Mouse (Mus musculus): ENCODE results near the gene Vangl2. TPM values are rescaled to one million over a fixed set of nuclear protein-coding genes. Genes with fewer than 3 reads are reported as not detected.
A peak's percentile ranks its signal among the peaks of the same experiment; 100 is the strongest.
"Not testable (repeated sequence)": the region's sequence is repeated elsewhere in the genome, so short reads cannot be mapped to it uniquely, and the experiment has no call there.

The Vangl2 gene
- polyA plus RNA-seq, 1 experiment from 2014 or later: 16.0 TPM

DNA sequence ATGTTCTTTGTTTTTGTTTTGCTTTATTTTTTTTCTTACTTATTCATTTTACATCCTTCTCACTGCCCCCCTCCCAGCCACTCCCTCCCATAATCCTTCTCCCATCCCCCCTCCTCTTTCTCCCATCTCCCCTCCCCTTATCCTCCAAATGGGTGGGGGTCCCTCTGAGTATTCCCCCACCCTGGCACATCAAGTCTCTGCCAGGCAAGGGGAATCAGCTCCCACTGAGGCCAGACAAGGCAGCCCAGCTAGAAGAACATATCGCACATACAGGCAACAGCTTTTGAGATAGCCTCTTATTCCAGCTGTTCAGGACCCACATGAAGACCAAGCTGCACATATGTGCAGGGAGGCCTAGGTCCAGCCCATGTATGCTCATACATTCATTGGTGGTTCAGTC, 44.1 kb downstream of the Vangl2 start:
- Histone ChIP-seq H3K27me3 (ENCODE audit: insufficient read depth, poor library complexity, severe bottlenecking) (no peaks in the 10 kb centered on the region), H3K27ac (no peak overlapping the region), H3K4me1 (no peaks in the 10 kb centered on the region), H3K9me3 (no peaks in the 10 kb centered on the region), H3K36me3 (no peaks in the 10 kb centered on the region), H3K4me3 (no peak overlapping the region)
- 82% methylated on average over 1 of the region's 1 CpGs for WGBS
- peak; percentile 68 for DNase-seq (ENCODE audit: low spot score)

DNA sequence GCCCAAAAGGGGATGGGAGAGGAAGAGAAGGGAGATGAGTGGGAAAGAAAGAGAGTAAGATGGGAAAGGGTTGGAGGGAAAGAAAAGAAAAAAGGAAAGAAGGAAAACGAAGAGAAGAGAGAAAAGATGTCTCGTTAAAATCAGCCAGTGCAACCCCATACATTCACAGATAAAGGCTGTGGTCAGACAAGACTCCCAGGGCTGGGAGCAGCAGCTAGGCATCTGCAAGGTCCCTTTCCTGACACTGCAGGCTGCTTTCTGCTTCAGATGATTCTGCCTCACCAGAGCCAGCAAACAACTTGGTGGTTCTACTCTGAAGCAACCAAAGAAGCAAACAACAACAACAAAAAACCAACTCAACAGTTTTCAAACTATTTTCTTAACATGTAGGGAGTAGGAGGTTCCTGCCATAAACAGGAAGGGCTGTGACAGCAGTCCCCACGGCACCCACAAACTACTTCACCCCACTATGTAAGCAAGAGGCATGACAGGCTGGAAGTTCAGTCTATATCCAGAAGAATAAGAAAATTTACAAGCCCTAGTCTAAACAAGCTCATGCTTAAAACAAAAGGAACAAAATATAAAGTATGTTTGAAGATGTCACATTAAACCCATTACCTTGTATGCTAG, 44.8 kb downstream of the Vangl2 start:
- WGBS: 62% methylated on average over 3 of the region's 3 CpGs
- Histone ChIP-seq H3K36me3 (no peaks in the 10 kb centered on the region), H3K27ac (no peak overlapping the region), H3K4me1 (no peaks in the 10 kb centered on the region), H3K4me3 (no peak overlapping the region), H3K27me3 (ENCODE audit: insufficient read depth, poor library complexity, severe bottlenecking) (no peaks in the 10 kb centered on the region), H3K9me3 (no peaks in the 10 kb centered on the region)
- peak; percentile 20 for DNase-seq (ENCODE audit: low spot score)

GRCm38 (mm10) chr1:171982740-171983139, 45.5 kb downstream of the Vangl2 start:
- Histone ChIP-seq H3K4me3 (no peak overlapping the region), H3K9me3 (no peaks in the 10 kb centered on the region), H3K36me3 (no peaks in the 10 kb centered on the region), H3K27me3 (ENCODE audit: insufficient read depth, poor library complexity, severe bottlenecking) (no peaks in the 10 kb centered on the region), H3K4me1 (no peaks in the 10 kb centered on the region), H3K27ac (no peak overlapping the region)
- DNase-seq (ENCODE audit: low spot score): no peak
- 76% methylated on average over 4 of the region's 4 CpGs for WGBS

- WGBS: 64% methylated on average over 5 of the region's 5 CpGs
- H3K36me3 ChIP-seq: no peaks in the 10 kb centered on the region
- H3K27me3 ChIP-seq (ENCODE audit: insufficient read depth, poor library complexity, severe bottlenecking): no peaks in the 10 kb centered on the region
- peak; percentile 28 for DNase-seq (ENCODE audit: low spot score)
- no peaks in the 10 kb centered on the region for H3K9me3 ChIP-seq
- no peak overlapping the region for H3K4me3 ChIP-seq
- H3K4me1 ChIP-seq: no peaks in the 10 kb centered on the region
- H3K27ac ChIP-seq: no peak overlapping the region
Observed at GRCm38 (mm10) chr1:171982170-171982569, 46.1 kb downstream of the Vangl2 start.

GRCm38 (mm10) chr1:171979969-171980730, 48.1 kb downstream of the Vangl2 start:
- peak; percentile 54 for DNase-seq (ENCODE audit: low spot score)
- Histone ChIP-seq H3K27ac (no peak overlapping the region), H3K27me3 (ENCODE audit: insufficient read depth, poor library complexity, severe bottlenecking) (no peaks in the 10 kb centered on the region), H3K4me3 (no peak overlapping the region), H3K9me3 (no peaks in the 10 kb centered on the region), H3K4me1 (no peaks in the 10 kb centered on the region), H3K36me3 (no peaks in the 10 kb centered on the region)
- WGBS: 90% methylated on average over 13 of the region's 13 CpGs

GRCm38 (mm10) chr1:171977891-171978290, 50.4 kb downstream of the Vangl2 start:
- no peaks in the 10 kb centered on the region for H3K27me3 ChIP-seq (ENCODE audit: insufficient read depth, poor library complexity, severe bottlenecking)
- H3K36me3 ChIP-seq: no peaks in the 10 kb centered on the region
- H3K4me1 ChIP-seq: no peaks in the 10 kb centered on the region
- WGBS: 82% methylated on average over 2 of the region's 2 CpGs
- H3K27ac ChIP-seq: no peak overlapping the region
- no peak overlapping the region for H3K4me3 ChIP-seq
- H3K9me3 ChIP-seq: no peaks in the 10 kb centered on the region
- peak; percentile 52 for DNase-seq (ENCODE audit: low spot score)

- Histone ChIP-seq H3K4me3 (no peak overlapping the region), H3K27me3 (ENCODE audit: insufficient read depth, poor library complexity, severe bottlenecking) (no peaks in the 10 kb centered on the region), H3K27ac (no peak overlapping the region), H3K36me3 (no peaks in the 10 kb centered on the region), H3K4me1 (no peaks in the 10 kb centered on the region), H3K9me3 (no peaks in the 10 kb centered on the region)
- 89% methylated on average over 14 of the region's 14 CpGs for WGBS
- DNase-seq (ENCODE audit: low spot score): peak; percentile 38
Observed at GRCm38 (mm10) chr1:171976826-171977539, 51.3 kb downstream of the Vangl2 start.

GRCm38 (mm10) chr1:171975831-171976230, 52.4 kb downstream of the Vangl2 start:
- Histone ChIP-seq H3K9me3 (no peaks in the 10 kb centered on the region), H3K36me3 (no peaks in the 10 kb centered on the region), H3K4me1 (no peaks in the 10 kb centered on the region), H3K27ac (no peak overlapping the region), H3K4me3 (no peak overlapping the region), H3K27me3 (ENCODE audit: insufficient read depth, poor library complexity, severe bottlenecking) (no peaks in the 10 kb centered on the region)
- WGBS: 88% methylated on average over 4 of the region's 4 CpGs
- DNase-seq (ENCODE audit: low spot score): no peak

DNA sequence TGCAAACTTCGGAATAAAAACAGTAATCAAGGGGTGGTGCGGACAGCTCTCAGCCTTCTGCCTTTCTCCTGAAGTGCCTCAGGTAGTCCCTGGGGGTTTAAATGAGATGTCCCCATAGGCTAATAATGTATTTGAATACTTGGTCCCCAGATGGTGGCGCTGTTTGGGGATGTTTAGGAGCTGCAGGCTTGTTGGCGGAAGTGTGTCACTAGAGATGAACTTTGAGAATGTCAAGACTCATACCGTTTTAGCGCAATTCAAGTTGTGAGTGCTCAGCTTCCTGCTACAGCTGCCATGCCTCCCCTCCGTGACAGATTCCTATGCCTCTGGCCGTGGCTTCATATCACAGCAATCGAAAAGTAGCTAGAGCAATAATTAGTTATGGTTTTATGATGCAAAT, 52.9 kb downstream of the Vangl2 start:
- H3K4me3 ChIP-seq: no peak overlapping the region
- 86% methylated on average over 9 of the region's 9 CpGs for WGBS
- H3K9me3 ChIP-seq: no peaks in the 10 kb centered on the region
- no peaks in the 10 kb centered on the region for H3K27me3 ChIP-seq (ENCODE audit: insufficient read depth, poor library complexity, severe bottlenecking)
- no peaks in the 10 kb centered on the region for H3K4me1 ChIP-seq
- peak; percentile 54 for DNase-seq (ENCODE audit: low spot score)
- H3K27ac ChIP-seq: no peak overlapping the region
- no peaks in the 10 kb centered on the region for H3K36me3 ChIP-seq

DNA sequence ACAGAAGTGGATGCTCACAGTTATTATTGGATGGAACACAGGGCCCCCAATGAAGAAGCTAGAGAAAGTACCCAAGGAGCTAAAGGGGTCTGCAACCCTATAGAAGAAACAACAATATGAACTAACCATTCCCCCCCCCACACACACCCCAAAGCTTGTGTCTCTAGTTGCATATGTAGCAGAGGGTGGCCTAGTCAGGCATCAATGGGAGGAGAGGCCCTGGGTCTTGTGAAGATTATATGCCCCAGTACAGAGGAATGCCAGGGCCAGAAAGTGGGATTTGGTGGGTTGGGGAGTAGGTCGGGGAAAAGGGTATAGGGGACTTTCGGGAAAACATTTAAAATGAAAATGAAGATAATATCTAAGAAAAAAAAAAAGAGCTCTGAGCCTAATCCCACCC, 53.9 kb downstream of the Vangl2 start:
- not testable (repeated sequence) for H3K9me3 ChIP-seq; H3K4me3 ChIP-seq; H3K27ac ChIP-seq; H3K4me1 ChIP-seq; H3K36me3 ChIP-seq; H3K27me3 ChIP-seq (ENCODE audit: insufficient read depth, poor library complexity, severe bottlenecking)
- DNase-seq (ENCODE audit: low spot score): peak; percentile 63
- WGBS: 90% methylated on average over 2 of the region's 2 CpGs

- no peaks in the 10 kb centered on the region for H3K9me3 ChIP-seq
- no peaks in the 10 kb centered on the region for H3K4me1 ChIP-seq
- no peaks in the 10 kb centered on the region for H3K36me3 ChIP-seq
- H3K27ac ChIP-seq: no peak overlapping the region
- no peaks in the 10 kb centered on the region for H3K27me3 ChIP-seq (ENCODE audit: insufficient read depth, poor library complexity, severe bottlenecking)
- no peak overlapping the region for H3K4me3 ChIP-seq
- DNase-seq (ENCODE audit: low spot score): peak; percentile 45
- WGBS: 66% methylated on average over 10 of the region's 10 CpGs
Observed at GRCm38 (mm10) chr1:171970854-171971586, 57.2 kb downstream of the Vangl2 start.

DNA sequence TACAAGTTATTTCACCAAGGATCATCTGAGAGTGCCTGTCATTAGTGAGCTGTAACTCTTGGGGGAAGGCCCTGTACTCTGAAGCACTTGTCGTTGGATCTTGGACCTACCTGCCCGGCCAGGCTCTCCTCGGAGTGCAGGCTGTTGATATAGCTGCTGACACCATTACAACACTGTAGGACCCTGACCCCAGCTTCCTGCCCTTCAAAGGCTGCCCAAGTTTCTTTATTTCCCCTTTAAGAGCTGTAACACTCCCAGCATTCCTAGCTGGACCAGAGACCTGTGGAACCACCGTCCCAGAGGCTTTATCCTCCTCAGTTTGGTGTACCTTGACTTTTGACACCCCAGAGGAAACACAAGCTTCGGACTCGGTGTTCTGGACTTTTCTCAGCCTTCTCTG, 59.0 kb downstream of the Vangl2 start:
- DNase-seq (ENCODE audit: low spot score): peak; percentile 74
- Histone ChIP-seq H3K27me3 (ENCODE audit: insufficient read depth, poor library complexity, severe bottlenecking) (no peaks in the 10 kb centered on the region), H3K27ac (no peak overlapping the region), H3K36me3 (no peaks in the 10 kb centered on the region), H3K4me3 (no peak overlapping the region), H3K4me1 (no peaks in the 10 kb centered on the region), H3K9me3 (no peaks in the 10 kb centered on the region)
- WGBS: 84% methylated on average over 6 of the region's 6 CpGs

Measured in heart, embryonic 10.5 days (tissue).